Mouse (Mus musculus) hindbrain, embryonic 11.5 days (tissue): ENCODE measurements around the gene Gimap8. TPM values are rescaled to one million over a fixed set of nuclear protein-coding genes. Genes with fewer than 3 reads are reported as not detected.
"Not testable (repeated sequence)": the region's sequence is repeated elsewhere in the genome, so short reads cannot be mapped to it uniquely, and the experiment has no call there.

Experiments used
- ATAC-seq: fragments of 200-750 bp; cut with Nextera tagmentation; 2 replicates; pipeline ENCODE4 v1.8.0; 2017; ENCODE audit warnings: mild to moderate bottlenecking, moderate TSS enrichment, moderate library complexity; ENCODE audit not compliant: low FRiP score
- DNase-seq: peaks from one replicate; pipeline ENCODE4 v3.0.0-alpha.2; 2015; ENCODE audit warnings: low spot score
- H3K27ac ChIP-seq: fragments of 300-500 bp; sonication (generic); 2 replicates; pipeline ENCODE4 v1.5.1; 2014; ENCODE audit warnings: mild to moderate bottlenecking, low read depth, low read length
- H3K27me3 ChIP-seq: fragments of 300-500 bp; sonication (generic); 2 replicates; pipeline ENCODE4 v1.6.1; 2014; ENCODE audit warnings: mild to moderate bottlenecking, low read length, moderate library complexity, mixed read lengths; ENCODE audit not compliant: control insufficient read depth, insufficient read depth
- H3K36me3 ChIP-seq: fragments of 300-500 bp; sonication (generic); 2 replicates; pipeline ENCODE4 v1.6.1; 2014; ENCODE audit warnings: mild to moderate bottlenecking, low read length, moderate library complexity, mixed read lengths; ENCODE audit not compliant: control insufficient read depth, insufficient read depth
- H3K4me1 ChIP-seq: fragments of 300-500 bp; sonication (generic); replicated peaks from 2 replicates; pipeline ENCODE4 v1.6.1; 2014; ENCODE audit warnings: low read length, mixed read lengths; ENCODE audit not compliant: control insufficient read depth, insufficient read depth
- H3K4me2 ChIP-seq: fragments of 300-500 bp; sonication (generic); replicated peaks from 2 replicates; pipeline ENCODE4 v1.6.1; 2014; ENCODE audit warnings: mild to moderate bottlenecking, low read depth, low read length
- H3K4me3 ChIP-seq: fragments of 300-500 bp; sonication (generic); 2 replicates; pipeline ENCODE4 v1.5.1; 2014; ENCODE audit warnings: low read depth, low read length
- H3K9ac ChIP-seq: fragments of 300-500 bp; sonication (generic); 2 replicates; pipeline ENCODE4 v1.6.1; 2014; ENCODE audit warnings: low read depth, low read length
- H3K9me3 ChIP-seq: fragments of 300-500 bp; sonication (generic); 2 replicates; pipeline ENCODE4 v1.6.1; 2016; ENCODE audit warnings: low read length; ENCODE audit not compliant: control insufficient read depth
- WGBS: fragments of 180-500 bp; shearing (Covaris S2); extraction: QIAGEN DNeasy Blood & Tissue Kit; methylation state at CpG from one replicate; pipeline ENCODE4 v1.1.7; 2014; 5-methylcytosine and 5-hydroxymethylcytosine counted together
- polyA plus RNA-seq: library from polyadenylated mRNA; unstranded; fragments of >200 nt; fragmentation: Nextera tagmentation; extraction: Ambion mirVana; gene quantifications from 2 replicates; pipeline ENCODE4 v1.2.1, GENCODE M21; 2014

Gene Gimap8
- polyA plus RNA-seq, 1 experiment from 2014 or later: 0.37 TPM

GRCm38 (mm10) chr6:48614756-48615155, 32.3 kb upstream of the Gimap8 start:
- Histone ChIP-seq H3K27me3 (no peaks in the 10 kb centered on the region), H3K9ac (no peak overlapping the region), H3K4me3 (no peak overlapping the region), H3K27ac (no peak overlapping the region), H3K36me3 (peaks cover 4% of the 10 kb centered on the region), H3K9me3 (no peaks in the 10 kb centered on the region), H3K4me2 (no peak overlapping the region), H3K4me1 (no peaks in the 10 kb centered on the region)
- WGBS: 90% methylated on average over 5 of the region's 5 CpGs
- ATAC-seq (no peak), DNase-seq (no peak)

- peaks cover 8% of the 10 kb centered on the region for H3K36me3 ChIP-seq
- H3K4me2 ChIP-seq: no peak overlapping the region
- no peak overlapping the region for H3K27ac ChIP-seq
- 89% methylated on average over 30 of the region's 30 CpGs for WGBS
- no peaks in the 10 kb centered on the region for H3K4me1 ChIP-seq
- no peaks in the 10 kb centered on the region for H3K9me3 ChIP-seq
- H3K27me3 ChIP-seq: no peaks in the 10 kb centered on the region
- DNase-seq (no peak), ATAC-seq (no peak)
- H3K9ac ChIP-seq: no peak overlapping the region
- H3K4me3 ChIP-seq: no peak overlapping the region
Observed at GRCm38 (mm10) chr6:48620031-48620430, 27.0 kb upstream of the Gimap8 start.

- not testable (repeated sequence) for DNase-seq, H3K36me3 ChIP-seq, H3K9me3 ChIP-seq, H3K4me2 ChIP-seq, H3K9ac ChIP-seq, H3K4me1 ChIP-seq, H3K4me3 ChIP-seq, H3K27ac ChIP-seq, ATAC-seq, H3K27me3 ChIP-seq
- 86% methylated on average over 8 of the region's 8 CpGs for WGBS
Observed at GRCm38 (mm10) chr6:48622186-48622843, 24.7 kb upstream of the Gimap8 start.

- DNase-seq (no peak), ATAC-seq (no peak)
- H3K9me3 ChIP-seq: no peaks in the 10 kb centered on the region
- no peak overlapping the region for H3K27ac ChIP-seq
- 22% methylated on average over 1 of the region's 1 CpGs for WGBS
- H3K4me1 ChIP-seq: no peaks in the 10 kb centered on the region
- H3K4me3 ChIP-seq: no peak overlapping the region
- peaks cover 8% of the 10 kb centered on the region for H3K36me3 ChIP-seq
- no peak overlapping the region for H3K9ac ChIP-seq
- peaks cover 16% of the 10 kb centered on the region for H3K27me3 ChIP-seq
- no peak overlapping the region for H3K4me2 ChIP-seq
Observed at GRCm38 (mm10) chr6:48623460-48623859, 23.6 kb upstream of the Gimap8 start.

GRCm38 (mm10) chr6:48626464-48626863, 20.6 kb upstream of the Gimap8 start, which contains the start of gene AI854703:
TSS of gene AI854703 (plus strand) at chr6:48626764.
- Histone ChIP-seq H3K4me1 (peaks cover 2% of the 10 kb centered on the region), H3K27me3 (peaks cover 26% of the 10 kb centered on the region), H3K9me3 (no peaks in the 10 kb centered on the region), H3K36me3 (no peaks in the 10 kb centered on the region), H3K4me3 (peak within 1 kb of the TSS; percentile 37), H3K27ac (no peak within 1 kb of the TSS), H3K4me2 (peak within 1 kb of the TSS; percentile 64), H3K9ac (peak within 1 kb of the TSS; percentile 25; the same call in 1 of the 2 replicates)
- WGBS: 35% methylated on average over 8 of the region's 8 CpGs
- DNase-seq (no peak), ATAC-seq (no peak)

- peak overlapping the region; percentile 25; the same call in 1 of the 2 replicates for H3K9ac ChIP-seq
- no peaks in the 10 kb centered on the region for H3K9me3 ChIP-seq
- peaks cover 2% of the 10 kb centered on the region for H3K4me1 ChIP-seq
- WGBS: under 1% methylated on average over 32 of the region's 32 CpGs
- H3K27me3 ChIP-seq: peaks cover 26% of the 10 kb centered on the region
- peak overlapping the region; percentile 37 for H3K4me3 ChIP-seq
- peak; percentile 23; the same call in 1 of the 2 replicates for ATAC-seq
- no peaks in the 10 kb centered on the region for H3K36me3 ChIP-seq
- H3K27ac ChIP-seq: no peak overlapping the region
- peak; percentile 71 for DNase-seq
- H3K4me2 ChIP-seq: peak overlapping the region; percentile 64
Observed at GRCm38 (mm10) chr6:48626984-48627383, 20.1 kb upstream of the Gimap8 start.

- Histone ChIP-seq H3K9me3 (no peaks in the 10 kb centered on the region), H3K36me3 (no peaks in the 10 kb centered on the region), H3K9ac (no peak overlapping the region), H3K4me3 (peak overlapping the region; percentile 37), H3K27ac (no peak overlapping the region), H3K4me2 (peak overlapping the region; percentile 64), H3K4me1 (peaks cover 2% of the 10 kb centered on the region), H3K27me3 (peaks cover 26% of the 10 kb centered on the region)
- ATAC-seq (no peak), DNase-seq (no peak)
- WGBS: 2% methylated on average over 7 of the region's 7 CpGs
Observed at GRCm38 (mm10) chr6:48627511-48627924, 19.5 kb upstream of the Gimap8 start.

GRCm38 (mm10) chr6:48628377-48628776, 18.7 kb upstream of the Gimap8 start:
- peaks cover 2% of the 10 kb centered on the region for H3K4me1 ChIP-seq
- DNase-seq (no peak), ATAC-seq (no peak)
- H3K4me3 ChIP-seq: no peak overlapping the region
- H3K9me3 ChIP-seq: no peaks in the 10 kb centered on the region
- H3K9ac ChIP-seq: no peak overlapping the region
- H3K27ac ChIP-seq: no peak overlapping the region
- 75% methylated on average over 3 of the region's 3 CpGs for WGBS
- peaks cover 26% of the 10 kb centered on the region for H3K27me3 ChIP-seq
- H3K4me2 ChIP-seq: no peak overlapping the region; the same call in 1 of the 2 replicates
- no peaks in the 10 kb centered on the region for H3K36me3 ChIP-seq
